Mouse (Mus musculus) forebrain, embryonic 11.5 days (tissue): ENCODE measurements around the gene Alox12. TPM values are rescaled to one million over a fixed set of nuclear protein-coding genes. Genes with fewer than 3 reads are reported as not detected.
A peak's percentile ranks its signal among the peaks of the same experiment; 100 is the strongest.

Source experiments
- microRNA counts: library from miRNA; unstranded; fragments of <30 nt; microRNA quantifications from one replicate; lab custom pipeline; 2015
- microRNA-seq: library from miRNA; unstranded; fragments of <30 nt; microRNA quantifications from one replicate; pipeline ENCODE4, GENCODE M21; 2016; ENCODE audit not compliant: insufficient number of aligned reads
- polyA plus RNA-seq: library from polyadenylated mRNA; unstranded; fragments of >200 nt; fragmentation: Nextera tagmentation; extraction: Ambion mirVana; gene quantifications from 2 replicates; pipeline ENCODE4 v1.2.1, GENCODE M21; 2014

Alox12 gene
- polyA plus RNA-seq, 1 experiment from 2014 or later = 2.5 TPM

MicroRNA genes within 50 kb of the gene (microRNA counts, 519-probe panel; counts per million panel counts)
- microRNA mmu-miR-195 (lab: Ali Mortazavi, UCI) = 3,327 counts per million, percentile 15 among the panel's probes with 10 or more counts
- microRNA mmu-miR-497 (lab: Ali Mortazavi, UCI) = 31.2 counts per million

Small RNA genes lying within 50 kb of the gene (microRNA-seq; reads per million reads assigned to microRNA genes)
- gene Mir195a (518 reads per million, percentile 59 among the genes with 10 or more reads in this experiment), gene Mir497 (not detected), gene Mir497b (not detected)

Other genes starting within 250 kb of the Alox12 start
- 44.0 and 47.6 TPM in 2 replicates for gene Acadvl, start 239.9 kb downstream of the Alox12 start, polyA plus RNA-seq
- gene Dlg4, start 238.4 kb downstream of the Alox12 start, polyA plus RNA-seq = 18.2 and 21.5 TPM in 2 replicates
- gene Asgr1, start 201.3 kb downstream of the Alox12 start, polyA plus RNA-seq = 0.88 and 0.99 TPM in 2 replicates
- gene Asgr2, start 162.7 kb downstream of the Alox12 start, polyA plus RNA-seq = not detected in 2 replicates
- gene Mgl2, start 125.0 kb downstream of the Alox12 start, polyA plus RNA-seq = not detected in 2 replicates
- 0.44 TPM in 1 of 2 replicates, not detected in the other for gene Clec10a, start 99.2 kb downstream of the Alox12 start, polyA plus RNA-seq
- gene Slc16a11, start 42.6 kb downstream of the Alox12 start, polyA plus RNA-seq = 0.91 and 1.0 TPM in 2 replicates
- gene Slc16a13, start 34.3 kb downstream of the Alox12 start, polyA plus RNA-seq = 14.6 and 15.8 TPM in 2 replicates
- gene Bcl6b, start 25.6 kb downstream of the Alox12 start, polyA plus RNA-seq = 4.9 and 6.8 TPM in 2 replicates
- gene 0610010K14Rik, start 17.4 kb downstream of the Alox12 start, polyA plus RNA-seq = 202 and 223 TPM in 2 replicates
- gene Gm21988, start 15.5 kb downstream of the Alox12 start, polyA plus RNA-seq = 9.8 and 9.9 TPM in 2 replicates
- 97.8 and 110 TPM in 2 replicates for gene Rnasek, start 15.5 kb downstream of the Alox12 start, polyA plus RNA-seq
- gene Alox12e, start 67.3 kb upstream of the Alox12 start, polyA plus RNA-seq = not detected in 2 replicates
- gene Alox15, start 96.7 kb upstream of the Alox12 start, polyA plus RNA-seq = 0.17 and 0.21 TPM in 2 replicates
- gene Pelp1, start 154.7 kb upstream of the Alox12 start, polyA plus RNA-seq = 51.0 and 52.2 TPM in 2 replicates
- gene Arrb2, start 177.3 kb upstream of the Alox12 start, polyA plus RNA-seq = 44.0 and 47.9 TPM in 2 replicates
- gene Med11, start 196.6 kb upstream of the Alox12 start, polyA plus RNA-seq = 40.9 and 46.0 TPM in 2 replicates
- 0.21 and 0.27 TPM in 2 replicates for gene Zmynd15, start 204.1 kb upstream of the Alox12 start, polyA plus RNA-seq
- gene Cxcl16, start 204.6 kb upstream of the Alox12 start, polyA plus RNA-seq = 0.81 and 1.1 TPM in 2 replicates
- gene Tm4sf5, start 249.9 kb upstream of the Alox12 start, polyA plus RNA-seq = 0.91 TPM in 1 of 2 replicates, not detected in the other